Mouse (Mus musculus) urinary bladder, adult 18-20 months (tissue): Measurements from ENCODE around the gene Slc40a1.

Source experiments
- DNase-seq, 2 experiments: peaks; one replicate each; pipeline ENCODE4 v3.0.0; 2022; ENCODE audit warnings: low spot score in 2 of 2, mixed read lengths in 2 of 2

Slc40a1 gene

DNA sequence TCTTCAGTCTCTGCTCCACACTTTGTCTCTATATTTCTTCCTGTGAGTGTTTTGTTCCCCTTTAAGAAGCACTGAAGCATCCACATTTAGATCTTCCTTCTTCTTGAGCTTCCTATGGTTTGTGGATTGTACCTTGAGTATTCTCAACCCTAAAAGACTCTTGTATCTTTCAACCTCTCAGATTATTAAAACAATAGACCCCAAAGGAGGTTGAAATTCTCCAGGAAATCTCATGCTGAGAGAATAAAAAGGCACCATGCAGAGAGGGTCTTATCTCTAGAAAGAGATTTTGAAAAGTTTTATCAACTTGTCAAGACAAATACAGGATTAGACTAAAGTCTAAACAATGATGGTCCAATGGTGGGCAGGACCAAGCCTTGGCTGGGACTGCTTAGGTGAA, 42.9 kb downstream of the Slc40a1 start:
- no peak for DNase-seq

DNA sequence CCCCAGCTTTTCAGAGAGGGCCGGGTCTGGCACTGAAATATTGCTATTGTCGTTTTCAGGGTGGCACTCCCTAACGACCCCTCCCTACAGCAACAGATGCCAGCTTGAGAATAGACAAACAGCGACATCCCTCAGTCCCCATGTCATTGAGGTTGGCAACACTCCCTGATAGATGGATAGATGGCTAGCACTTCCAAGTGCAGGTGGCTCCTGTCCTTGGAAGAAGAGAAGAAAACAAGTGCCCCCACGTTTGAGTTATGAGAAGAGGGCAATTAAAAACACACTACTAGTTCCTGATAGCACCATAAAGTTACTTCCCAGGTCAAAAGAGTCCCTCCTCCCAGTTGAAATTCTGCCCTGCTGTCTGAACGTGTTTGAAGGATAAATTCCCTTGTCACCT, 44.2 kb downstream of the Slc40a1 start:
- DNase-seq = no peak

DNA sequence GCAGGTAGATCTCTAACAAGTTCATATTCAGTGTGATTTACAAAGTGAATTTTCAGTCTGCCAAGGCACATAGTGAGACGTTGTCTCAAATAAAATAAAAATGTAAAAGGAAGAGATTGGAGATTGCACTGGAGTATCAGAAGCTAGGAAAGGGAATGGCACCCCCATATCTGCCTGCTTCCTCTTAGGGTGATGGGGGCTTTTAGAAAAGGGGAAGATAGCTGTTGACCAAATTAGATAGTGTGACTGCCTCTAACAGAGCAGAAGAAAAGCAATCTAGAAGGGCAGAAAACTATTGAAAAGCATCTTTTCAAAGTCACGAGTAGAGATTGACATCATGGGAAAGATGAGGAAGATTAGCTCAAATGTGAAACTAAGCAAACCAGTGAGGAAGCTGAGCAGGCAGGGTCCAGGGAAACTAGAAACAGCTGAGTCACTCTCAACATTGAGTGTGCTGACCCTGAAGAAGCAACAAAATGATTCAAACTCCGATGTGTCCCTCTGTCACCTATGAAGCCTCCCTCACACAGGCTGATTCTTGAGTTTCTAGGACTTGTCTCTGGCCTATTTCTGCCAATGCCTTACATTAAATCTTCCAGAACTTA, 45.0 kb downstream of the Slc40a1 start:
- DNase-seq = no peak

DNA sequence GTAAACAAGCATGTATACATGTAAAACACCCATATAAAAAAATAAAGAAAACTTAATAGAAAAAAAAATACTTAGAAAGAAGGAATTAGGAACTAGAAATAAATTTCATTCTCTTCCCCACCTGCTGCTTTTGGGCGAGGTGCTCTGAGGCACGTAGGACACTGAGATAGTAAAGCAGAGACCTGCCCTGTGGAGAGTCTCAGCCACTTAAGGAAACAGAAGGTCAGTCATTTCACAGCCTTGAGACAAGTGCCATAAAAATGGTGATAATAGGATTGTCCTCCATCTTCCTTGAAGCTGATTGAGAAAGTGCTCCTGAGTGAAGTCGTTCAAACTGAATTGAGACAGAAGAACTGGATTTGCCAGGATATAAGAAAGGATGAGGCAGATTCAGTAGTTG, 48.9 kb downstream of the Slc40a1 start:
- no peak for DNase-seq

DNA sequence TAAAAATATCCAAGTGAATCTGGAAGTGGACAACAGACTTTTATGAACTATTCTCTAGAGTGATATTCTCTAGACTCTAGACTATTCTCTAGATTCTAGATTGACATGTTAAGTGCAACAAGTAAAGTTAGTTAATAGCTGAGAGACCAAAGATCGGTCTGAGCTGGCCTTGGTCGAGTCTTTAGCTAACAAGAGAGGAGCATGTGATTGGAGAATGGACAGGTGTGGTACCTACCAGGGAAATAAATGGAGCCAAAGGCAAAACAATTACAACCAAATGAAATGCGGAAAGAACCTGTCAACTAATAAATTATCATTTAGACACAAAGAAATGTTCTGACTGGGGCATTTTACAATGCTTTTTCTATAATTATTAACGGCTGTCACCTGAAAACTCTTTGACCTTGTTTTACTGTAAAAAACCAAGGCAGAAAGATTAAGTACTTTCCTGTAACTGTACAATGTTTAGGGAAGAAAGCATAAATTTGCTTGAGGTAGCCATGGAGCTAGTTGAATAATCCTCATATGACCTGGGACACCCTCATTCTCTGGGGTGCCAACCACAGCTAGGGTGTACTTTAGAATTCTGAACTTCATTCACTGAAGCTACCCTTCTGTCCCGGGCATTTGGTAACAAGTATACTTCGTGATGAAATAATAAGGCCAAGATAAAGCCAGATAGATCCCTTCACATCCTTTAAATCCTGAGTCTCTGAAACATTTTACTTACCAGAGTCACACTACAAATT, 49.7 kb downstream of the Slc40a1 start:
- no peak for DNase-seq

DNA sequence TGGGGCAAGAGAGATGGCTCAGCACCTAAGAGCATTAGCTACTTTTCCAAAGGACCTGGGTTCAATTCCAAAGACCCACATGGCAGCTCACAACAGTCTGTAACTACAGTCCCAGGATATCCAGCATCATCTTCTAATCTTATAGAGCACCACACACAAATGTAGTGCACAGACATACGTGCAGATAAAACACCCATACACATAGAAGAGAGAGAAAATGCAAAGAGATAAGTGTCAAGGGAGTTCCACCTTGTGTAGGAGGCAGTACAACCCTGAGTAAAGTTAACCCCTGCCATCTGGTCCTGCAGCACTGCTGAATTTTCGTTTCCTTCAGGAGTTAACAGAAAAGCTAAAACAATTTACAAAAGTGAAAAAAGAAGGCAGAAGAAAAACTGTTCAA, 50.7 kb downstream of the Slc40a1 start:
- DNase-seq = no peak

DNA sequence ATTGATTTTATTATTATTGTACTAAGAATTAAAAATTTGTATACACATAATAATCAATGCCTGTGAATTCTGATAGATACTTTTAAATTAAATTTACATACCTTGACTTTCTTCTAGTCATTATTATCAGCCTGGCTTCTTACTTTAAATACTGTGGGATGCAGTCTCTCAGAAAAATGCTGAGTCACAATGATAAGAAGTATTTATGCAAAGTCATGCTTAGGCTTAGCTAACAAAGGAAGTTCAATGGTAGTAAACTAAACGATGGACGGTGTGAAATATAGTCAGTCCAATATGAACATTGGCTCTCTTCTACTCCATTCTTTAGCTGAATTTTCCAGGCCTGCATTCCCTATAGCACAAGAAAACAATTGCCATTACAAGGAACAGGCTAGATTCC, 53.1 kb downstream of the Slc40a1 start:
- no peak for DNase-seq

DNA sequence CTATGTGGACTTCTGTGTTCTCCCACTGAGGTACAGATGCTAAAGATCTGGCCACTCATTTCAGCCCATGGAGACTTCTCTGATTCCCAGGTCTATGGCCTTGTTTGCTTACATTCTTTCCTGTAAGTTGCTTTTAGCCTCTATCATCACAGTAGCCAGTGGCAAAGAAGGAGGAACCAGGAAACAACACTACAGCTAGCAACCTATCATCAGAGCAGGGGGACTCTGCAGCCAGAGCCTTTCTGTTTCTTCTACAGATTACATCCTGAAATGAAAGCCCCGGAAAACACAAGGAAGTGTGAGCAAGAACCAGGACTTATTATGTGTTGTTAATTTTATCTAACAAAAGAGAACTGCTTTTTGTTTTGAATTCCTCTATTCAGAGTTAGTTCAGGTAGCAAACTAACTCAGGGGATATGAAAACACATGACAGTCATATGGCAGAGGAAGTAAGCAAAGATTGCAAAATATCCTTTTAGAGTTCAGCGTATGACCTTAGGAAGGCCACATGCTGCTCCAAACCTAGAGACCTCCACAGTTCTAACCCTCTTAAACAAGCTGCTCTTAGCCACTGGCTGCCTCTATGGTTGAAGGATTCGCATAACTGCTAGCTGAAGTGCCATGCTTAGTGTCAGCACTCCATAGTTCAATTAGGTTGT, 57.7 kb downstream of the Slc40a1 start:
- DNase-seq = no peak

DNA sequence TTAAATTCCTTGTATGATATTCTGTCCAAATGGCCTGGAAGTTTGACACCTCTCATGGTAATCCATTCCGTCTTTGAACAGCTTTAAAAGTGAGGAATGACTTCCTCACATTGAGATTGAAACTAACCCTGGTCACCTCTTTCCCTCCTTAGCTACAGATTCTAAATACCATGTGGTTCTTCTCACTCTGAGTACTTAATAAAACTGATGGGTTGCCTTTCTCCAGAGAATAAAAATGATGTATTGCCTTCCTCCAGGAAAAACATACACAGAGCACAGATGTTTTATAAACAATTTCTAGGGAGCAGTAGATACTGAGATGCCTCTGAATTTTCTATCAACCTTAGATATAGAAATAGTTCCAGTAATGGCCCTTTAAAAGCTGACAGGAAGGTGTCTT, 58.3 kb downstream of the Slc40a1 start:
- no peak for DNase-seq

DNA sequence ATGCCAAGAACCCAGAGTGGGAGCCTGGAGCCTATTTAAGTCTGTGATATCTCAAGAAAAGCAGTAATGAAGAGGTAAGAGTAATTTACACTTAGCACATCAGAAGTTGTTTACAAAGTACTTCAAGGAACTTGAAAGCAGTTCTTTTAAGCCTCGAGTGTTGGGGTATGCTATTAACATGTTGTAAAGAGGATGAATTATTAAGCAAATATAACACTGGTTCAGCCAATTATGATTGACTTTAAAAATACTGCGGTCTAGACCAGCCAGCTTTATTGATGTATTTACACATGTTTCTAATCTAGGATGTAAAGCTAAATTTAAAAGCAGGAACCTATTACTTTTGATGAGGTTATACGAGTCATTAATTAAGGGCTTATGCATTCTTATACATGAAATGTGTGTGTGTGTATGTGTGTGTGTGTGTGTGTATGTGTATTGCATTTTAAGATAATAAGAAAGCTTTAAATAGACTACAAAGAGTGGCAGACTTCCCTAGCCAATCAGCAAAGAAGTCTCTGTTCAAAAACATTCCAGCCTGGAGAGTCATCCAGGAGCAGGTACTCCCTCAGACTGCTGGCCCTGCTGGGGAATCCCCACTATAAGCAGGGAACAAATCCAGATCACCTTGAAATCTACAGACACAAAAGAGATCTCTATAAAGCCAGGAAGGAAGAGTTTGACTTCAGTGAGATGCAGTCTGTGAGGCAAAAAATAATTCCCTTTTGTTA, 59.9 kb downstream of the Slc40a1 start:
- no peak for DNase-seq

DNA sequence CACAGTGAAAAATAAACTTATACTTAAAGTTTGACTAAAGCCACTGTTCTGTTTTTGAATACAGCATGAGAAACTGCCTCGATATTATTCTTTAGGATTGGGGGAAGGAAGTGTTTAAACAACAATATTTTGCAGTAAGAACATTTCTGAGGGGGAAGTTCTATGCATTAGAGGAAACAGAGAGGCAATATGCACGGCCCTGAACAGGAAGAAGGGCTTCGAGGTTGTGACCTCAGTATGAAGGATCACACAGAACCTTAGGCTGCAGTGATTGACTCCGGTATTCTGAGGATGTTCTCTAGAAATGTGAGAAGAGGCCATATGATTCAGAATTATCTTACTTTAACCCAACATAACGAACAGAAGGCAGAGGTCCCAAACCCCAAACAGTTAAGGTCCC, 60.6 kb downstream of the Slc40a1 start:
- no peak for DNase-seq

DNA sequence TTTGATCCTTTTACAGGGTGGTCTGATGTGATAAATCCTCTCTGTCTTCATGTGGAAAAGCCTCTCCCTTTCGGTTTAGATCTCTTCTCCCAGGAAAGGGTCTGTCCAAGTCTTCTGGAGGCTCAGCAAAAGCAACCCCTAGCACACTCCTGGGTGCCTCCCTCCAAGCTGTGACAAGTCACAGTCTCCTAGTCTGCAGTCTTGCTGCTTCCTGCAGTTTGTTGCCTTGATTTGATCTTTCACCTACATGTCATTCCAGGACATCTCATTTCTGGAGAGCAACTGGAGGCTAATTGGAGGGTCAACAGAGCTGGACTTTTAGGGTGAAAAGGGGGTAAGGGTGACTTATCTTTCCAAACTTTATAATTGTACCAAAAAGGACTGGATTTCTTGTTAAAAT, 61.0 kb downstream of the Slc40a1 start:
- no peak for DNase-seq

DNA sequence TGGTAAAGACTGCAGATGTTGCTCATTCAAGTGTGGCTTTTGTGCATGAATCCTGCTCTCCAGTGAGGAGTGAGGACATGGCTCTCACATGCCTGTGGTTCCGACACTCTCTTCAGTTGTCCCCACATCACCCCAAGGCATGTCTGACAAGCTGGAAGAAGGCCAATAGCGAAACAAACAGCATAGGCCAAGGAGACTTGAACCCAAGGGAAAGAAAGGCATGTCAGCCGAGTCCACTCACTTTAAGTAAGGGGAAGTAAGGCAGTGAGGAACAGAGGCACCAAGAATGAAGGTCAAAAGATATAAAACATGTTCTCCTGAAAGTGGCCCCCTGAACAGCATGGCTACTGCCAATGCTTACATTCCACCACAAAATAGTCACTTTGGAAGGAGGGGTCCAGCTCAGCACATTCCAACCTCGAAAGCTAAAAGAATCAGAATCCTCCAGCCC, 61.7 kb downstream of the Slc40a1 start:
- DNase-seq = no peak

DNA sequence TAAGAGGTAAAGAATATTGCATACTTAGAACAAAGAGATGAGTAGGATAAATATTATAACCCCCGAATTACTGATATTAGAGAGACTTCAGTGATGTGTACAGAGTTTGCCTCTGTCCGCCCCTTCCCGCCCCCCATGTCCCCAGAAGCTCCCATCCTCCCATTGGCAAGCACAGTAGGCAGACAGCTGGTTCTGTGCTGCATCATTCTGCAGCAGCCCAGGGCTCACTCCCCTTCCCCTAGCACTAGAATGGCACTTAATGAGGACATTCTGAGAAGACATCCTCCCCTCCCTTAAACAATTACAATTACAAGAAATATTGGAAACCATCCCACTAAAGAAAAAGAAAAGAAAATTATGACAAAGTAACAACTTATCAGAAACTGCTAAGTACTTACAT, 62.7 kb downstream of the Slc40a1 start:
- DNase-seq = no peak

DNA sequence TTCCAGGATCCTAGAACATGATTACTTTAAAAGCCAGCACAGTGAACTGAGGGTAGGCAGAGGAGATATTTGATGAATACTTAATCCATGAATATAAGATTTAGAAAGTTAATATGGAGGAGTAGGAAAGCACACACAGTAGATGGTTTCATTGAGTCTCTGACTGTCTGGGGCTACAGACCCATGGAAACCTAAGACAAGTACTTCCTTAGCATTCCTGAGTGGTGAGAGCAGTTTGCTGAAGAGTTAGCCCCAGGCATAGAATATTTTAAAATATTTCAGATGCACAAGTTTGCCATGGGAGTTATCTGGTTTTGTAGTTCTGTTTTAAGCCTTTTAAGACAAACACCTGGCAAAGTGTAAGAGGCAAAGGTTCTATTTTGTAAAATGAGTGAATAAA, 65.2 kb downstream of the Slc40a1 start:
- DNase-seq = no peak

DNA sequence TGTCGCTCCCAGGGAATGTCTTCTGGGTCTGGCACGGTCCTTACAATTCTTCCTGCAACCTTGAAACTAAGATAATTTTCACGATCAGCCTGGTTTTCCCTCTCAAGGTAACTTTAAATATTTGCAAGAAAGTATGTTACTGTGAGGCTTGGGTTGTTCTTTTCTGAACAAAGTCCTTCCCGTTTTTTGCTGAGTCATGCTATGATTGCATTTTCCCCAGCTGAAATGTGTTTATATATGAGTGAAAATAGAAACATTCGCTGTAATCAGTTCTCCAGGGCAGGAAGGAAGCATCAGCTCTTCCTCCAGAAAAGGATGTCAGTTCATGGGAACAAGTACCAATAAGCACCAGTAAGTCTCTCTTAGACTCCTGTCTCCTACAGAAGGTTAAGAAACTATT, 66.0 kb downstream of the Slc40a1 start:
- no peak for DNase-seq
